Mouse (Mus musculus) adrenal gland, postnatal 36 days (tissue): ENCODE measurements at regions not wholly inside any gene's neighbourhood (a gene's known extent, or its start where the extent isn't known, plus 50 kb on each side); places are given as distances from the start of the nearest gene placed in this dataset.
"Not testable (repeated sequence)": the region's sequence is repeated elsewhere in the genome, so short reads cannot be mapped to it uniquely, and the experiment has no call there.

Experiments used
- DNase-seq, 2 experiments: peaks; one replicate each; pipeline ENCODE4 v3.0.0; 2021; ENCODE audit warnings: mixed read lengths in 1 of 2

DNA sequence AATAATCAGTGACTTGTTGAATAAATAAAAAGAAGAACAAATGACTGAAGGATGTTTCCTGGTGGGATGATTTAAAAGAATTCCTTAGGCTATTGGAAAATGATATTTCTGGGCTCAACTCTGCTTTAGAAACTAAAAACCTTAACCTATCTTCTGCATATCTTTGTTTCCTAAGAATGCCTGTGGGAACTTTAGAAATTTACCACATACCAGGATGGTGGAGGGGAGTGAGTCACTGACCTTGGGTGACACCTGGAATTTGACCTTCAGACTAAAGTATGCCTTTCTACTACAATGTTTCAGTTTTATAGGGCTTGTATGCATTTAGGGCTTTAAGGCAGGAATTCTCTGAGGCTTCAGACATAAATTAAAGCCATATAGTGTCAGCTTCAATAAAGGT, 972.3 kb downstream of the Ttll7 start:
- DNase-seq = no peak

DNA sequence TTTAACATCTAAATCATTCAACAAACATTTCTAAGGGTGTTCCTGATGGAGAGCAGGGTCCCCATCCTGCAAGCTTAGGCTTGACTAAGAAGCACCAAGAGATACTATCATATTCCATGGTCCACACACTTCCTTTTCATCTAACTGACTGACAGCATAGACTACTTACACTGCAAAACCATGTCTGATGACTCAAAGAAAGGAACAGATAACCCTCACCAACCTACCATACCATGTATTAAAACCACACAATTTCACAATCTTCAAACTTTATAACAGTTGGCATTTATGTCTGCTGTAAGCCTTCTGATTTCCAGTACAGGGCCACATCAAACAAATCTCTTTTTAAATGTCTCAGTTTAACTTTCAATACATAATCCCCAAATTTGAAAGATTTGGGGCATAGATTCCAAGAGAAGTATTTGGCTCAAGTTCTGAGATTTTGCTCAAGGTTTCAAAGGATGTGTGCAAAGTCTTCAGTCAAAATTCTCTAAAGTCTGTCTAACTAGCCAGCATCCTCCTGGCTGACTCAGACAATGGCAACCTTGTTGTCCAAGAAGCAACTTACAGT, 962.0 kb downstream of the Ttll7 start:
- DNase-seq = no peak

GRCm38 (mm10) chr3:147802546-147802945, 950.4 kb downstream of the Ttll7 start:
- no peak for DNase-seq

- no peak for DNase-seq
Measured at GRCm38 (mm10) chr3:147796524-147796923, 944.4 kb downstream of the Ttll7 start.

DNA sequence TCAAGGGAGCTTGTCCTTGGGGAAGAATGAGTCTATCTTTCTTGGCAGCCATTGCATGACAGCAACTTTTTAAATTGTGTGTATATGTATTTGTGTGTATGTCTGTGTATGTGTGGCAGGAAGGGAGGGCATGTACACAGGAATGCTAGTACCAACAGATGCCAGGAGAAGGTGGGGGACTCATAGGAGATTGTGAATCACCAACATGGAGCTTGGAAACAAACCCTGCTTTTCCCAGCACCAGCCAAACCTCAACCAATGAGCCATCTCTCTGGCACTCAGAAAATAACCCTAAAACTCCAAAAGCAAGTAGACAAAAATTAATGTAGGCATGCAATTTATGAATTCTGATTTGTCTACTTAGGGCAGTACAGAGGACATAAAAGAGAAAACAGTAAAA, 942.9 kb downstream of the Ttll7 start:
- DNase-seq = no peak

DNA sequence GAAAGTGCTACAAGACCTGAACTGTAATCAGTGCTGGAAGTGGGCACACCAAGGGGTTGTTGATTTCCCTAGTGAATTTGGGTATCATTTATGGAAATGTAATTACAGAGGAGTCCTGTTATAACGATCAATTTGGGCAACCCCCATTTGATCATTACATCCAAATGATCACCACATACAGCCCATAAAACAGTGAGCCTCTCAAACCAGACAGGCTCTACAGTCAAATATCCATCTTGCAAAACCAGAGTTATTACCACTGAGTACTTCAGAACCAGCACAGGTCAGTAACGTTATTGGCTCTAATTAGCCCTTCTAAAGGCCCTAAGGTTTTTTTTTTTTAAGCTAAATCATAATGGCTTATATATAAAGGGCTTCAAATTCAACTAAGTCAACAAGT, 934.4 kb downstream of the Ttll7 start:
- DNase-seq = no peak

DNA sequence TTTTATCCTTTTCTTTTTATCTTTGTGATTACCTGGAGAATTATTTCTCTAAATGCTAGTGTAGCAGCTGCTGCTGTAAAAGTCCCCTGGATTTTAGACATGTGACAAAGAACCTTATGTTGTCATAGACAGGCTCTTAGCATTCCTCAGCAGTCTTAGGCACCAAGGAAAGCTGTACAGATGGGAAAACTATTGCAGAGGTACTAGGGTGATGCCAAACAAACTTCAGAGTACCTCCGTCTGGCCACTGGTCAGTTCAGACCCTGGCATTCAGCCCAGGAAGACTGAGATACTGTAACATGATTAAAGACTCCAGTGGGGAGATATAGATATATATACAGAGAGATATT, 898.6 kb downstream of the Ttll7 start:
- DNase-seq = no peak

- no peak for DNase-seq
Measured at GRCm38 (mm10) chr3:147749939-147750841, 898.0 kb downstream of the Ttll7 start.

- DNase-seq = no peak
Measured at GRCm38 (mm10) chr3:147749442-147749841, 897.3 kb downstream of the Ttll7 start.

DNA sequence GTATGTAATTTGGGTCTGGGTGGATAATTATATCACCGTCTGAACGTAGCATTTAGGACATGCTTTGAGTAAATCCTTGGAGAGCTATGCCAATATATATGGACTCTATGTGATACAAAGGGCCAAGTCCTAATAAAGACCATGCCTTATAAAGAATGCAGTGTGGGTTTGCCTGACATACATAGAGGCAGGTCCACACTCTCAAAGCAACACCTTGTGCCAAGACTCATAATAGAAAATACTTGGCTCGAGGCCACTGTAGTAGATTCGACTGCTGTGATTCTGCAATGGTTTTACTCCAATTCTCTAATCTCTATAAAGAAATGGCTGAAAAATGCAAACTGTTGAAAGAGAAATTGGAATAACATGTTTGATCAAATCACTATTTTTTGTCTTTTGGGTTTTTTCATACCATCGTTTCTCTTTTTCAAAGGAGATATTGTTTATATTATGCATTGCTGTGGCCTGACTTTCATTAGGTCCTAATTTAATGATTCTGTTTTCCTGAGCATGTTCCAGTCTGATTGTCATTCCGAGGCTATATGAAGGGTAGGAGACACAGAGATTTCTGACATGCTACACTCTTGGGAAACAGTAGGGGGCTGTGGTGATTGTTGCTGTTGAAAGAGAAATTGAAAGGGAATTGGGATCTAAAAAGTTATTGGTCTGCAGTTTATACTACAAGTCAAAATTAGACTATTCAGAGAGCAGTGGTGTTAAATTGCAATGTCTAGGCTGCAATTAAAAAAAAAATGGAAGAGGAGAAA, 884.7 kb downstream of the Ttll7 start:
- DNase-seq = no peak

DNA sequence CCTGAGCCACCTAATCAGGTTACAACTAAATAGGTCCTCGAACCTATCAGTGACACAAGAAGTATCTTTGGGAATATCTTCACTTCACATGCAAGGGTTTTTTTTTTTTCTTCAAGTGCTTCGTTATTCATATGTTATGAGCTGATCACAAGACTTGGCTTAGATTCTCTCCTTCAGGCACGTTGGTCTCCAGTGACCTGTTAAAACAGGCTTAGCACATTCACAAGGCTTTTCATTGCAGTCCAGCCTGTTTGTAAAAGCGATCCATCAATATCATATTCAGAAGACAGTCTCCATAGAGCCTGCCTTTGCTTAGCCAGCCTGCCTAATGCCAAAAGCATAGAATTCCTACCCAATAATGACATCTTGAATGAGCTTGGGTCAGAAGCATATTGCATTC, 864.2 kb downstream of the Ttll7 start:
- DNase-seq = no peak

DNA sequence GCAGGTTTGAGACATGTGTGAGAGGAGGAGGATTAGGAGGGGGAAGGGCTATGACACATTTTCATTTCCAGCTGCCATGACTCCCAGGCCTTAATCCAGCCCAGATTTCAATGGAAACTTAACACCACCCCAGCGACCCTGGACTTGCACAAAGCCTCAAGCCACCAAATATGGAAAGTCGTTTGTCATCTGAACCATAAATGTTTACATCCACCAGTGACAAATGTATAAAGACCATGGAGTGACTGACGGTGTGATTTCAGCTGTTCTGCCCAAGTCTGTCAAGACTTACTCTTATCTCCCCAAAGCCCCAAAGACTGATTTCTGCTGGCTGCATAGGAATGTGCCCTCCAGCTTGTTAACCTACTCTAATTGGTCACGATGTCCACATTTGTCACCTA, 855.2 kb downstream of the Ttll7 start:
- no peak for DNase-seq

DNA sequence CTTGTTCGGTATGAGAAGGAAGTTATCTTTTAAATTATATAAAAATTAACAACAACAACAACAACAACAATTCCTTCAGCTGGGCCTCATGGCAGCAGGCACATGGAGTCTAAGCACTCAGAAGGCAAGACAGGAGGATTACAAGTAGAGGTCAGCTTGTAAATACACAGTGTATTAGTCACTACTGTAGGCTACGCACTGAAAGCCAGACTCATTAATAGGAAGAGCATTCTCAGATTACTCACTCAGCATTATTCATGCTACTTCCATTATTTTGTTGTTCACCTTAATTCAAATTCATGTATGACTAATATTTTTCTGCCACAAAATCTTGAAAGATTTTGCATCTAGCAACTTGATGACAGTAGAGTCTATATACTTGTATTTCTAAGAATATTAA, 831.6 kb downstream of the Ttll7 start:
- no peak for DNase-seq

GRCm38 (mm10) chr3:147680299-147680698, 828.1 kb downstream of the Ttll7 start:
- DNase-seq = no peak

DNA sequence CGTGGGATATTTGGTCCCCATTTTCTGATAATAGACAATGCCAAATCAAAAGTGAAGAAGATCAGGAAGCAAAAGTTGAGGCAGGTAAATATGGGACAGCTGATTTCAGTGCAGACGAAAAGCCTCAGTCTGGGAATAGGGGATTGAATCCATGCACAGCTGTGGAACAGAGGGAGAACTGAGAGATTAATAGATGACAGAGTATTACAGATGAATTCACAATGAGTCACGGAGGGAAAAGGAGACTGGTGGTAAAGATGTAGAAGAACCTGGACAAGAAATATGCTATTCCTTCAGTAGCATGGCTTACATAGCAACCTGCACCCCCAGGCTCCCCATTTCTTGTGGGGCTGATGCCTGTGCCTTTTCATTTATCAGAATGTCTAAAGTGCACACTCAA, 810.4 kb downstream of the Ttll7 start:
- DNase-seq = no peak

DNA sequence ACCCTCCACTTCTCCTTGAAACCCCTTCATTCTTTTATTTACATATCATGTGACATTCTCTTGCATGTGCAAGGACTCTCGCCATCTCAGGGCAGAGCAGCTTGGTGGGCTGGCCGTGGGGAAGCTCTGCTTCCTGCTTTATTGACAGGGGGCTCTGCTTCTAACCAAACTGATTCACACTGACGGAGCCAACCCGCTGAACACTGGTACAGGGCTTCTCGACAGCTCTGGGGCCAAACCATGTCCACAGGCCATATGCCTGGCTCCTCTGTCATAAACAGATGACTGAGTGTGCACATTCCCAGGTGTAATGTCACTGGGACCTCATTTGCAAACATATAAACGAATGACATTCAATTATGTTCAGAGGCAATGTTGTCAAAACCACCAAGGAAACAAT, 800.7 kb downstream of the Ttll7 start:
- DNase-seq = no peak

GRCm38 (mm10) chr3:147635486-147635885, 783.3 kb downstream of the Ttll7 start:
- not testable (repeated sequence) for DNase-seq

- no peak for DNase-seq
Measured at GRCm38 (mm10) chr3:147631151-147631550, 779.0 kb downstream of the Ttll7 start.

DNA sequence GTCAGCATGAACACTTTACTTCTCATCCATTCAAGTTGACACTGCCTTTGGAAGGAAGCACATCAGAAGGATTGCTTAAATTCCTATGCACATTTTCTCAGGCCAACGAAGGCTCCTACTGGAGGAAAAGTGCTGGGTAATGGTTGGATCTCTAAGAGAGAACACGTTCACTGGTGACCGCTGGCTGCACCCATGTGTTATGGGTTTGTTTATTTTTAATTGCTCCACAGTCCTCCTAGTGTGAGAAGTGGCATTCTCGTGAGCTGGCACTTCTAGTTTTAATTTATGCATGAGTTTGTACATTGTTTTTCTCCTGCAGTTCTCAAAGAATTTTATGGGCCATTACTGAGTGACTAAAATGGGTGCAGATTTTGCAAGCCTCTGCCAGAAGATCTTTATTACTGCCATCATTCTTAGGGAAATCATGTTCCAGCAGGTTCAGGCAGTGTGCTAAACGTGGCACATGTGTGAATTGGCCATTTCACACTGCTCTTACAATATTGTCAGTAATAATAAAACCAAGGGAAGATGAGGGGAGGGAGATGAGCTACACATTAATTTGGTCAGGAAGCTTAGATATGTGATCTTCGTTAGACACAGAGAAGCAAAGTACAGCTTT, 731.6 kb downstream of the Ttll7 start:
- no peak for DNase-seq

DNA sequence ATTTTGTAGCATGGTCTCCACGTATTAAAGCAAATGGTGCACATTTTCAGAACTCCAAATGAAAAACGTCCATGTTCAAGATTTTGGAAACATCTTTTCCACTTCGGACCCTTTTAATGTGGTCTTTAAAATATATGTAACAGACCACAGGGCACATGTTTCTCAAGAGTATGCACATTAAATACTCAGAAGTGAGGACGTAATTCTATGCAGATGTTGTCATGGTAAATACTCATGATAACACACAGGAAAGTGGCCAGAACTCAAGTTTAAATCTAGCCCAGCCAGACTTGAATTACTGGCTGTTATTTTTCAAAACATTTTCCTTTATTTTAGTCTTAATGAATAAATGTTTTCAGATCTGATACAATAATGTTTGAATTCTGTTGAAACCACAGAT, 719.7 kb downstream of the Ttll7 start:
- DNase-seq = no peak

- no peak for DNase-seq
Measured at GRCm38 (mm10) chr3:147545329-147546006, 693.3 kb downstream of the Ttll7 start.

- no peak for DNase-seq
Measured at GRCm38 (mm10) chr3:147542285-147542684, 690.1 kb downstream of the Ttll7 start.
